Mouse (Mus musculus): Measurements from ENCODE around the gene Rer1. TPM values are rescaled to one million over a fixed set of nuclear protein-coding genes. Genes with fewer than 3 reads are reported as not detected.

Rer1 gene
- polyA plus RNA-seq, 1 experiment from 2014 or later: 211 TPM

Other genes with a start within 250 kb of the Rer1 start
- 0.06 and 0.12 TPM in 2 replicates for gene Ttc34, start 248.9 kb downstream of the Rer1 start, polyA plus RNA-seq (2015; fragmentation: Nextera tagmentation; extraction: Ambion mirVana)
- 0.10 and 0.39 TPM in 2 replicates for gene Mmel1, start 216.8 kb downstream of the Rer1 start, polyA plus RNA-seq (2015; fragmentation: Nextera tagmentation; extraction: Ambion mirVana)
- gene Fam213b, start 187.2 kb downstream of the Rer1 start, polyA plus RNA-seq (2015; fragmentation: Nextera tagmentation; extraction: Ambion mirVana): 39.7 and 42.8 TPM in 2 replicates
- gene Tnfrsf14, start 157.8 kb downstream of the Rer1 start, polyA plus RNA-seq (2015; fragmentation: Nextera tagmentation; extraction: Ambion mirVana): 2.3 and 3.5 TPM in 2 replicates
- 1.3 and 1.4 TPM in 2 replicates for gene Hes5, start 125.5 kb downstream of the Rer1 start, polyA plus RNA-seq (2015; fragmentation: Nextera tagmentation; extraction: Ambion mirVana)
- 32.4 and 34.2 TPM in 2 replicates for gene Pank4, start 122.3 kb downstream of the Rer1 start, polyA plus RNA-seq (2015; fragmentation: Nextera tagmentation; extraction: Ambion mirVana)
- gene Plch2, start 29.6 kb downstream of the Rer1 start, polyA plus RNA-seq (2015; fragmentation: Nextera tagmentation; extraction: Ambion mirVana): 19.8 and 22.9 TPM in 2 replicates
- 28.9 and 30.5 TPM in 2 replicates for gene Pex10, start 19.4 kb downstream of the Rer1 start, polyA plus RNA-seq (2015; fragmentation: Nextera tagmentation; extraction: Ambion mirVana)
- gene Morn1, start 195 bp upstream of the Rer1 start, polyA plus RNA-seq (2015; fragmentation: Nextera tagmentation; extraction: Ambion mirVana): 3.6 and 4.3 TPM in 2 replicates
- 11.4 and 11.7 TPM in 2 replicates for gene Ski, start 136.2 kb upstream of the Rer1 start, polyA plus RNA-seq (2015; fragmentation: Nextera tagmentation; extraction: Ambion mirVana)
- 60.3 and 70.4 TPM in 2 replicates for gene Faap20, start 163.4 kb upstream of the Rer1 start, polyA plus RNA-seq (2015; fragmentation: Nextera tagmentation; extraction: Ambion mirVana)